Mouse (Mus musculus) hindbrain, embryonic 15.5 days (tissue): ENCODE results near the gene Sfxn1. TPM values are rescaled to one million over a fixed set of nuclear protein-coding genes. Genes with fewer than 3 reads are reported as not detected.
A peak's percentile ranks its signal among the peaks of the same experiment; 100 is the strongest.

Experiments
- ATAC-seq: fragments of 200-750 bp; cut with Nextera tagmentation; 2 replicates; pipeline ENCODE4 v1.8.0; 2017; ENCODE audit warnings: low read depth, moderate number of reproducible peaks, moderate TSS enrichment; ENCODE audit not compliant: low FRiP score
- H3K27ac ChIP-seq: fragments of 300-500 bp; sonication (generic); replicated peaks from 2 replicates; pipeline ENCODE4 v1.5.1; 2015; ENCODE audit warnings: mild to moderate bottlenecking, inconsistent platforms
- H3K27me3 ChIP-seq: fragments of 300-500 bp; sonication (generic); 2 replicates; pipeline ENCODE4 v1.6.1; 2015; ENCODE audit warnings: control low read depth, inconsistent platforms
- H3K36me3 ChIP-seq: fragments of 300-500 bp; sonication (generic); 2 replicates; pipeline ENCODE4 v1.6.1; 2015; ENCODE audit warnings: control low read depth, inconsistent platforms
- H3K4me1 ChIP-seq: fragments of 300-500 bp; sonication (generic); replicated peaks from 2 replicates; pipeline ENCODE4 v1.6.1; 2015; ENCODE audit warnings: control low read depth, inconsistent platforms
- H3K4me2 ChIP-seq: fragments of 300-500 bp; sonication (generic); 2 replicates; pipeline ENCODE4 v1.6.1; 2015; ENCODE audit warnings: moderate library complexity, mild to moderate bottlenecking, inconsistent platforms
- H3K4me3 ChIP-seq: fragments of 300-500 bp; sonication (generic); 2 replicates; pipeline ENCODE4 v1.5.1; 2015; ENCODE audit warnings: mild to moderate bottlenecking, inconsistent platforms
- H3K9ac ChIP-seq: fragments of 300-500 bp; sonication (generic); 2 replicates; pipeline ENCODE4 v1.6.1; 2015; ENCODE audit warnings: inconsistent platforms
- H3K9me3 ChIP-seq: fragments of 300-500 bp; sonication (generic); 2 replicates; pipeline ENCODE4 v1.6.1; 2016; ENCODE audit warnings: control low read depth, inconsistent platforms
- WGBS: fragments of 180-500 bp; shearing (Covaris S2); methylation state at CpG from one replicate; pipeline ENCODE4 v1.1.7; 2015; 5-methylcytosine and 5-hydroxymethylcytosine counted together
- polyA plus RNA-seq: library from polyadenylated mRNA; unstranded; fragments of >200 nt; fragmentation: Nextera tagmentation; extraction: Ambion mirVana; gene quantifications from 2 replicates; pipeline ENCODE4 v1.2.1, GENCODE M21; 2015

Gene Sfxn1
- polyA plus RNA-seq, 1 experiment from 2014 or later: 89.1 TPM

DNA sequence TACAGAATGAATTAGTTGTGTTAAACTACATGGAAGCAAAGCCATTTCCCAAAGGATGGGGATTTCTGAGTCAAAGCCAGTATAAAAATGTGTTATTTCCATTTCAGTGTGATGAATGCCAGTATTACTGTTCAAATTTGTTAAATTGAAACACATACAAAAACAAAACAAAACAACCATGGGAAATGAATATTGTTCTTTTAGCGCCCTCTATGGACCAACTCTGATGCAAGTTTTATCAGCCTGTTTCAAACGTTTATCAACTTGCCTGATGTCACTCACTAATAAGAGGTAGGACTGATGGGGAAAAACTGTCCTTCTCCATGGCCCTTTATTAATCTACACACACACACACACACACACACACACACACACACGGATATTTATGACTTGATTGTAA lies 8.4 kb upstream of the Sfxn1 start:
- Histone ChIP-seq H3K36me3 (no peaks in the 10 kb centered on the region), H3K9ac (no peak overlapping the region), H3K4me3 (no peak overlapping the region), H3K4me2 (no peak overlapping the region), H3K27ac (no peak overlapping the region), H3K27me3 (no peaks in the 10 kb centered on the region), H3K4me1 (no peaks in the 10 kb centered on the region), H3K9me3 (no peaks in the 10 kb centered on the region)
- ATAC-seq: no peak
- WGBS: 4% methylated on average over 3 of the region's 3 CpGs

DNA sequence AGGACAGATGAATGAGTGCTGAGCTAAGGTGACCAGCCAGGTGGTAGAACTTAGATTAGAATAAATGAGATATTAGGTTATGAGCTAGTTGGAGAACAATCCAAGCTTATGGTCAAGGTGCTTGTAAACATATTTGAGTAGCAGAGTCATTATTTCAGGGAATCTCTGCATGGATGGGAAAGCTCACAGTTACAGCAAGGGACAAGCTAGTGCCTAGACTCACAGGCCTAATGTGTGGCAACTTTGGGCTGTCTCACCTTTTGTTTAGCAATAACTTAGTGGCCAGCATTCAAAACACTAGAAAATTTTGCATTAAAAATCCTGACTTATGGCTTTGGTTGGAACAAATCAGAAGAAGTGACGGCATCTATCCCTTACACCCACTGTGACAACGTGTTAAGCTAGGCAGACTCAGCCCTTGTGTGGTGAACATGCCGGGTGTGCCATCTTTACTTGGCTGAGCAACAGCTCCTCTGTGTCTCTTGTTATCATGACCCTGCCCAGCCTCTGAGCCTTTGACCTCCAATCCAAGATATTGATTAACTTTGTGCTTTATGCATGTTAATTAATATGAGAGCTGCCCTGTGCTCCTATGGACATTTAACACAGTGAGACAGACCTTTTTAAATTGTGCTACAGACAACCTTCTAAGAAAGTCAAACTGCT lies 5.5 kb upstream of the Sfxn1 start:
- Histone ChIP-seq H3K27me3 (no peaks in the 10 kb centered on the region), H3K4me3 (no peak overlapping the region), H3K27ac (no peak overlapping the region), H3K36me3 (no peaks in the 10 kb centered on the region), H3K4me1 (no peaks in the 10 kb centered on the region), H3K9me3 (no peaks in the 10 kb centered on the region), H3K9ac (no peak overlapping the region), H3K4me2 (no peak overlapping the region)
- no peak for ATAC-seq
- 92% methylated on average over 3 of the region's 3 CpGs for WGBS

DNA sequence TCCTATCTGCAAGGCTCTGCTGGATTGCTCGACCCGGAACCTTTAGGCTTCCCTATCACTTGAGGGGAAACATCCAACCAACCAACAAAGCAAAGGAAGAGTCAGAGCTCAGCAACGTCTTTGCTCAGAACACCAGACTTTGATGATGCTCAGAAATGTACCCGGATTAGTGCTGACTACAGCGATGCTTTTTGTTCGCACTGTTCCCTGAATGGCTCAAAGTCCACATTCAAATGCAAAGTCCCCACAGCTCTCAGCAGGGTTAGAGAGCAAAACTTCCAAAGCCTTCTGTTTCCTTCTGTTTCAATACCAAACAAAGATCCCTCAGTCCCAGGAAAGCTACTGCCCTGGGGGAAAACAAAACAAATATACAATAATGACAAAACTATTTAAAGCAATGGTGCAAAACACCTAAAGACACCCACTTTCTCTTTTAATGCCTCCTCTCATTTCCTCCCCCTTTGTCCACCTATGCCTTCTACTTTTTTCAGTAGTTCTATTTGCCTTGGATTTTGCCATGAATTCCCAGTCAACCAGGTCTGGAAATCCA lies 4.0 kb upstream of the Sfxn1 start:
- H3K27me3 ChIP-seq: no peaks in the 10 kb centered on the region
- H3K4me2 ChIP-seq: no peak overlapping the region
- no peaks in the 10 kb centered on the region for H3K9me3 ChIP-seq
- H3K4me3 ChIP-seq: no peak overlapping the region
- no peak for ATAC-seq
- H3K4me1 ChIP-seq: peaks cover under 1% of the 10 kb centered on the region
- H3K9ac ChIP-seq: no peak overlapping the region
- no peaks in the 10 kb centered on the region for H3K36me3 ChIP-seq
- WGBS: 8% methylated on average over 6 of the region's 6 CpGs
- H3K27ac ChIP-seq: no peak overlapping the region

DNA sequence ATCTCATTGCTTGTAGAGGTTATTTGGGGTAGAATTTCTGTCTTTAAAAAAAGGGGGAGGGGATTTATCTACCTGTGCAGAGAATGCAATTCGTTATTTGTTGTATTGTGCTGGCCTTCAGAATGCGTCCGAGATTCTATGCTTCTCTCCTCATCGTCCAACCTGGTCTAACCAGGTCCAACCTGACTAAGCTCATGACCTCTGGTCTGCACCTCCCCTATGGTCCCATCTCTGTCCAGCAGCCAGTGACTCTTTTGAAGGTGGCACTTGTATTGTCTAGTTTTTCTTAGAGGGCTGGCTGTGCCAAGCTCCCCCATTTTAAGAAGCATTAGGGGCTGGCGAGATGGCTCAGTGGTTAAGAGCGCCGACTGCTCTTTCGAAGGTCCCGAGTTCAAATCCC lies 658 bp upstream of the Sfxn1 start:
- no peak for ATAC-seq

DNA sequence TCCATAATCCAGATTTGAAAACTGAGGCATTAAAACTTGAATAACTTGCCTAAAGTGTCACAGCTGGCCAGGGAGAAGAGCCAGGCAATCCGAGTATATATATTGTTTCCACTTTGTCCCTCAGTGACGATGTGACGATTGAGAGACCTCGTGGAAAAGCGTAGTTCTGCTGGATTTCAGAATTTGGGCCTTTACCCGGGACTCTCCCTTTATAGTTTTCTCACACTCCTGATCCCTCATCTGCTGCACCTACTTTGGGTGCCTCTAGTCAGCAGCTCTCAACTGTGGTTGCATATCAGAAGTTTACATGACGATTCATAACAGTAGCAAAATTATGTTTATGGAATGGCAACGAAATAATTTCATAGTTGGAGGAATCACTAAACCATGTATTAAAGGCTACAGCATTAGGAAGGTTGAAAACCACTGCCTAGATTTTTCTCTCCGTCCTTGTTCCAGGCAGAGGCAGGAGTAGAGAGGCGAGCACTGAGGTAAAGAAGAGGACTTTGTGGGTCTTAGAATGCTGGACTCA lies 923 bp downstream of the Sfxn1 start:
- Histone ChIP-seq H3K9ac (peak overlapping the region; percentile 81), H3K4me1 (peaks cover 16% of the 10 kb centered on the region)

More for the DNA sequence above, 658 bp upstream of the Sfxn1 start:
- Histone ChIP-seq H3K36me3 (no peaks in the 10 kb centered on the region), H3K27me3 (no peaks in the 10 kb centered on the region), H3K27ac (no peak overlapping the region), H3K4me1 (peaks cover 12% of the 10 kb centered on the region), H3K9ac (no peak overlapping the region), H3K9me3 (no peaks in the 10 kb centered on the region), H3K4me2 (no peak overlapping the region), H3K4me3 (no peak overlapping the region)
- WGBS: 95% methylated on average over 9 of the region's 9 CpGs

DNA sequence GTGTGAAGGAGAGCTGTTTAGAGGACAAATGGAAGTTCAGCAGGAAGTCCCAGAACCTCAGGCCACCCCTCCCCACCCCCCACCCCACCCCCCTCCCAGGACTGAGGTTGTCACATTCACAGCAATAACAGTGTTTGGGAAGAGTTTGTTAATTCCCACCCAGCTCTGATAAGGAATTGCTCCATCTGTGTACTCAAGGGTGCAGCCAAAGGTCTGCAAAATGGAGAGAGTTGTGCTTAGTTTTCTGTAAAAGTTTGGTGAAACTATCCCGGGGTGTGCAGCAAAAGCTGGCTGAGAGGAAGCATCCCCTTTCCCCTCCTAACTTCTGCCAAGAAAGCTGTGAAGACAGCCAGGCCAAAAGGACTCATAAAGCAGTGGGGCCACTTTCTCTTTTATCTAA lies 1.4 kb downstream of the Sfxn1 start:
- H3K4me3 ChIP-seq: peak overlapping the region; percentile 88; the same call in 1 of the 2 replicates
- 76% methylated on average over 1 of the region's 1 CpGs for WGBS
- no peak overlapping the region for H3K9ac ChIP-seq
- H3K27me3 ChIP-seq: no peaks in the 10 kb centered on the region
- no peak for ATAC-seq
- peak overlapping the region; percentile 63; the same call in 1 of the 2 replicates for H3K27ac ChIP-seq
- peaks cover 16% of the 10 kb centered on the region for H3K4me1 ChIP-seq
- H3K9me3 ChIP-seq: no peaks in the 10 kb centered on the region
- no peaks in the 10 kb centered on the region for H3K36me3 ChIP-seq
- H3K4me2 ChIP-seq: peak overlapping the region; percentile 71

More for the DNA sequence above, 923 bp downstream of the Sfxn1 start:
- peak overlapping the region; percentile 71 for H3K4me2 ChIP-seq
- peak overlapping the region; percentile 89 for H3K27ac ChIP-seq
- H3K36me3 ChIP-seq: no peaks in the 10 kb centered on the region
- 35% methylated on average over 10 of the region's 10 CpGs for WGBS
- H3K27me3 ChIP-seq: no peaks in the 10 kb centered on the region
- peak overlapping the region; percentile 88 for H3K4me3 ChIP-seq
- ATAC-seq: no peak
- no peaks in the 10 kb centered on the region for H3K9me3 ChIP-seq

DNA sequence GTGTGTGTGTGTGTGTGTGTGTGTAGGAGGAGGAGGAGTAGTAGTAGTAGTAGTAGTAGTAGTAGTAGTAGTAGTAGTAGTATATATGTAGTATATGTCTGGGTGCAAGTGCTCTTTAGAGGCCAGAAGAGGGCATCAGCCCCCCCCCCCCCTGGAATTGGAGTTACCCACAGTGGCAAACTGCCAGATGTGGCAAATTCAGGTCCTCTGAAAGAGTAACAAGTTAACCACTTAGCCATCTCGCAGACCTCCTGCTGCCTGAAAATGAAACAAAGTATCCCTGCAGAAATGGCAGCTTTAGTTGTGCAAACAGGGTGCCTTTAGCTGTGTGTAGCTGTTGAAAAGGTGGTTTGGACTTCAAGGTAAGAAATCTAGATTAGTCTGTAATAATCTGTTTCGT lies 1.8 kb downstream of the Sfxn1 start:
- peaks cover 16% of the 10 kb centered on the region for H3K4me1 ChIP-seq
- peak overlapping the region; percentile 71; the same call in 1 of the 2 replicates for H3K4me2 ChIP-seq
- H3K9me3 ChIP-seq: no peaks in the 10 kb centered on the region
- no peak overlapping the region for H3K4me3 ChIP-seq
- H3K36me3 ChIP-seq: no peaks in the 10 kb centered on the region
- peak overlapping the region; percentile 63; the same call in 1 of the 2 replicates for H3K27ac ChIP-seq
- ATAC-seq: no peak
- H3K27me3 ChIP-seq: no peaks in the 10 kb centered on the region
- no peak overlapping the region for H3K9ac ChIP-seq
- WGBS: 75% methylated on average over 2 of the region's 2 CpGs

DNA sequence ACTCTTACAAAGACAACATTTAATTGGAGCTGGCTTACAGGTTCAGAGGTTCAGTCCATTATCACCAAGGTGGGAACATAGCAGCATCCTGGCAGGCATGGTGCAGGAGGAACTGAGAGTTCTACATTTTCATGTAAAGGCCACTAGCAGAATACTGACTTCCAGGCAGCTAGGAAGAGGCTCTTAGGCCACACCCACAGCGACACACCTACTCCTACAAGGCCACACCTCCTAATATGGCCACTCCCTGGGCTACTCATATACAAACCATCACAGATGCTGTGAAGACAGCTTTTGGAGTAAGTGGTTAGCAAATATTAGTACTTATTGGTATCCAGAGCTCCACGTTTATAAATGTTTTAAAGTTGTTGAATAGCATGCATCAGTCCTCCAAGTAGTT lies 3.7 kb downstream of the Sfxn1 start:
- Histone ChIP-seq H3K9ac (no peak overlapping the region), H3K36me3 (no peaks in the 10 kb centered on the region), H3K4me3 (no peak overlapping the region), H3K4me2 (no peak overlapping the region), H3K27ac (no peak overlapping the region), H3K9me3 (no peaks in the 10 kb centered on the region), H3K4me1 (peaks cover 21% of the 10 kb centered on the region), H3K27me3 (no peaks in the 10 kb centered on the region)
- WGBS: 90% methylated on average over 2 of the region's 2 CpGs
- no peak for ATAC-seq

DNA sequence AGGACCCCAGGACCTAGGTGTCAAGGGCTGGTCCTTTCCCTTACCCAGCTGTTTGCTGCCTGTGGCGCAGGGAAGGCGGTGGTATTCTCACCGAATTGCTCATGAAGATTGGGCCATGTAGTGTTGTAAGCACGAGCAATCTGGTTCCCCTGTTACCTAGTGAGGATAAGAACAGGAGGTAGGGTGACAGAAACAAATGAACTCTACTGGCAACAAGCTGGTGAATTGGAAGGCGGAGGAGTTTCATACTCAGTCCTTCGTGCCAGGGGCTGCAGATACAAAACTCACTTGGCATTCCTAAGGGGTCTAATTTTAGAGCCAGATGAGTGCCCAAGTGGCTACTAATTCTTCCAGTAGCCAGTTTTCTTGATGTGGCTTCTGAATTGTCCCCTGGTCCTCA lies 4.4 kb downstream of the Sfxn1 start:
- Histone ChIP-seq H3K27ac (no peak overlapping the region), H3K4me3 (no peak overlapping the region), H3K27me3 (no peaks in the 10 kb centered on the region), H3K9ac (no peak overlapping the region), H3K9me3 (no peaks in the 10 kb centered on the region), H3K36me3 (no peaks in the 10 kb centered on the region), H3K4me2 (no peak overlapping the region), H3K4me1 (peaks cover 23% of the 10 kb centered on the region)
- ATAC-seq: no peak
- 90% methylated on average over 6 of the region's 6 CpGs for WGBS

DNA sequence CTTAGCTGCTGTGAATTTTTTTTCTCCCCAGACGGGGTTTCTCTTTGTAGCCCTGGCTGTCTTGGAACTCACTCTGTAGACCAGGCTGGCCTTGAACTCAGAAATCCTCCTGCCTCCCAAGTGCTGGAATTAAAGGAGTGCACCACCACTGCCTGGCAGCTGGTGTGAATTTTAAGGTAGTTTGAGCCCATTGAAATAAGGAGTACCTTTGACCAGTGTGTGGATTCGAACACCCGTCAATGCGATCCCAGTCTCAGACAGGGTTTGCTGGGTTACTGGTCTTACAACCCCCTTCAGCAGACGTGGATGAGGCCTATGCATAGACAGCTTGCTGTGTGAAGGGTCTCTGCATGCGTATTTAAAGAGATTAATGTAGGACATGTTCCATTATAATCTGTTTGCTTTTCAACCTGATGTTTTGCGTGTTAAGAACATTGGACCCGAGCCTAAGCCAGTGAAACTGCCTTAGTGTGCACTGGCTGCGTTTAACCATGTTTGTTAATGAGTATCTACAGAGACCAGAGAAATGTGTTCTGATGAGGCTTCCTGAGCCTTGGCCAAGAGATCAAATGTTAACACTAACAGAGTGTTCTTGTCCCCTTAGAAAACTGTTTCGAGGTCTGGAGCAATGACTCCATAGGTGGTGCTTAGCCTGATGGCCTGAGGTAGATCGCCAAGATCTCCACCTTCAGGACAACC lies 5.2 kb downstream of the Sfxn1 start:
- 92% methylated on average over 11 of the region's 11 CpGs for WGBS
- no peak overlapping the region for H3K4me2 ChIP-seq
- peaks cover 23% of the 10 kb centered on the region for H3K4me1 ChIP-seq

DNA sequence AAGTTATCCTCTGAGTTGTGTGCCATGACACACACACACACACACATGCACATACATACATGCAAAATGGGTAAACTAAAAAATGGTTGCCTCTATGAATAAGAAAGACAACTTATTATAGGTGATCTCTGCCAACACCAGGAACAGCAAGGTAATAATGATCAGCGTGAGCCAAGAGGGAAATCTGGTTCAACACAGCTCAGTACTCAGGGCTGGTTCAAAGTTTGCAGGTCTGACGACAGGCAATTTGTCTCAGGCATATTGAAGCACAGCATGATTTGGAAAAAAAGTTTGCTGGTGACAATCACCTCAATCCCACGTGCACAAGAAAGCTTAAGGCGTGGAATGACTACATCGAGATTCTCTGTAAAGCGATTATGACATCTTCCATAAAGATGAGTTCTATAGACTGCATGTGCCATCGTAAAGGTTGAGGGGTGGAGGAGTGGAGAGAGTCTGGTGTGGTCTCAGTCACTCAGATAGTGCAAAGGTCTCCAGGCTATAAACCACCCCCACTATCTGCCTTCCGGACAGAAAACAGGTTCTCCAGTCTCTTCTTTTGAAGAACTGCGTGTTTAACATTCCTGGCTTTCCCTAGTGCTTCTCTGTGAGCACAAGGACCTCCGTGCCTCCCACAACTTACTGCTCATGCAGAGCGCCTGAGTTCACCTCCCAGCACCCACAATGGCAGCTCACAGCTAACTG lies 6.0 kb downstream of the Sfxn1 start:
- H3K27ac ChIP-seq: no peak overlapping the region
- no peak overlapping the region for H3K4me3 ChIP-seq
- H3K9me3 ChIP-seq: no peaks in the 10 kb centered on the region
- WGBS: 83% methylated on average over 11 of the region's 11 CpGs
- H3K4me2 ChIP-seq: no peak overlapping the region
- H3K4me1 ChIP-seq: peaks cover 23% of the 10 kb centered on the region
- H3K36me3 ChIP-seq: no peaks in the 10 kb centered on the region
- no peak for ATAC-seq
- H3K9ac ChIP-seq: no peak overlapping the region
- no peaks in the 10 kb centered on the region for H3K27me3 ChIP-seq

More for the DNA sequence above, 5.2 kb downstream of the Sfxn1 start:
- ATAC-seq: no peak
- Histone ChIP-seq H3K4me3 (no peak overlapping the region), H3K27me3 (no peaks in the 10 kb centered on the region), H3K27ac (no peak overlapping the region), H3K9me3 (no peaks in the 10 kb centered on the region), H3K9ac (no peak overlapping the region), H3K36me3 (no peaks in the 10 kb centered on the region)
